Mouse (Mus musculus) cerebellum, postnatal 10 days (tissue): ENCODE results near the gene Tecpr1.

Experiments used
- DNase-seq, 2 experiments: peaks; one replicate each; pipeline ENCODE4 v3.0.0; 2021; ENCODE audit warnings: mixed read lengths in 2 of 2

Tecpr1 gene

GRCm38 (mm10) chr5:144207478-144207877 is 15.9 kb downstream of the Tecpr1 start:
- DNase-seq: peak; percentile 73 to 78

- DNase-seq: peak in 1 of 2 experiments; percentile 17
These were observed 17.3 kb downstream of the Tecpr1 start for GRCm38 (mm10) chr5:144206069-144206468.

GRCm38 (mm10) chr5:144204911-144205310 is 18.5 kb downstream of the Tecpr1 start:
- DNase-seq: no peak

GRCm38 (mm10) chr5:144204303-144204702 is 19.1 kb downstream of the Tecpr1 start:
- no peak for DNase-seq

- peak; percentile 62 to 67 for DNase-seq
These were observed 19.9 kb downstream of the Tecpr1 start for GRCm38 (mm10) chr5:144203398-144203959.

- DNase-seq: peak in 1 of 2 experiments; percentile 49
These were observed 21.0 kb downstream of the Tecpr1 start for GRCm38 (mm10) chr5:144202430-144202829.

GRCm38 (mm10) chr5:144200616-144201015 is 22.8 kb downstream of the Tecpr1 start:
- peak; percentile 49 to 56 for DNase-seq

- DNase-seq: peak in 1 of 2 experiments; percentile 43
These were observed 27.8 kb downstream of the Tecpr1 start for GRCm38 (mm10) chr5:144195567-144195966.

GRCm38 (mm10) chr5:144194416-144194815 is 29.0 kb downstream of the Tecpr1 start:
- DNase-seq: no peak

GRCm38 (mm10) chr5:144192673-144193072 is 30.7 kb downstream of the Tecpr1 start:
- DNase-seq: no peak

- DNase-seq: no peak
These were observed 32.4 kb downstream of the Tecpr1 start for GRCm38 (mm10) chr5:144191026-144191425.

- peak; percentile 46 to 53 for DNase-seq
These were observed 33.3 kb downstream of the Tecpr1 start, which contains the start of gene Bhlha15 for GRCm38 (mm10) chr5:144189950-144190583. TSS of gene Bhlha15 (plus strand) at chr5:144190286.

GRCm38 (mm10) chr5:144189327-144189726 is 34.1 kb downstream of the Tecpr1 start:
- no peak for DNase-seq

GRCm38 (mm10) chr5:144188422-144188821 is 35.0 kb downstream of the Tecpr1 start:
- no peak for DNase-seq

GRCm38 (mm10) chr5:144184350-144185045 is 38.9 kb downstream of the Tecpr1 start:
- DNase-seq: peak in 1 of 2 experiments; percentile 17

GRCm38 (mm10) chr5:144183647-144184335 is 39.6 kb downstream of the Tecpr1 start:
- DNase-seq: peak in 1 of 2 experiments; percentile 17

GRCm38 (mm10) chr5:144183248-144183559 is 40.2 kb downstream of the Tecpr1 start:
- peak in 1 of 2 experiments; percentile 15 for DNase-seq

GRCm38 (mm10) chr5:144182542-144183247 is 40.7 kb downstream of the Tecpr1 start:
- DNase-seq: no peak

- no peak for DNase-seq
These were observed 42.2 kb downstream of the Tecpr1 start for GRCm38 (mm10) chr5:144181249-144181648.

- DNase-seq: no peak
These were observed 45.2 kb downstream of the Tecpr1 start for GRCm38 (mm10) chr5:144178216-144178615.

GRCm38 (mm10) chr5:144173648-144174047 is 49.8 kb downstream of the Tecpr1 start:
- no peak for DNase-seq

GRCm38 (mm10) chr5:144169275-144169975 is 54.0 kb downstream of the Tecpr1 start:
- DNase-seq: peak; percentile 68 to 76
